9 mouse cellular contexts compared by ENCODE assay signal in the genomic region with DNA sequence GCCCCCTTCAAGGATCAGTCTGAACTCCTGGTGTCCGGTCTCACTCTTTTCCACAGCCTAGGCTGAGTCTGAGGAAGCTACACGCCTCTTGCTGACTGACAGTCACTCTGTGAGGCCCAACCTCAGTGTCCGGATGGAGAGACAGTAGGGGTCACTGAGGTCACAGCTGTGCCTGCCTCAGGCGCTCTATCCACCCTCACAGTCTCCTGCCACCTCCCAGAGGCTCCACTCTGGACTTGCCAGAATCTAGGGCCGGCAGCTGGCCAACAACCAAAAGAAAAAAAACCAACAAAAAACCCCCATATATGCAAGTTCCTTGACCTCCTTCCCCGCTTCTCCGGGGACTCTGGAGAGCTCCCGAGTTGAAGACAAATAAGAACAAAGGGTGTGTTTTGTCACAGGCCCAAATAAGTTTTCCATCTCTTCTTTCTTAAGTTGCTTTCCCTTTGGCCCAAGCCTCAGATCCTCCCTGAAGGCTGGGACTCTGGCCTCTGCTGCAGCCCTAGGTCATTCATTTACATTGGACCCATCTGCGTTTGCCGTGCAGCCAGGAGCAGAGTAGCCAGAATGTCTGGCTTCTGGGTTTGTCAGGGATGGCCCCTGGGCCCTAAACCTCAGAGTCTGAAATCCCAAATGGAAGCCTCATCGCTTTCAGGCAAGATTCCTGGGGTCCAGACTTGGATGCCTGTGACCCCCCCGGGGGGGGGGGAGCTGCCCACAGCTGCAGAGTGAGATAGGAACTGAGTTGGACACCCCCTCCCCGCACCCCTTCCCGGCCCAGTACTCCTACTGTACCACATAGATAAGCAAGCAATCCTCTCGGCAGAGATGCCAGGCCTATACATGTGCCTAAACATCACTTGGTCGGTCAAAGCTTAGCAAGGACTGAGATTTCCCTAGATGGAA. TPM values are rescaled to one million over a fixed set of nuclear protein-coding genes. Genes with fewer than 3 reads are reported as not detected.
A peak's percentile ranks its signal among the peaks of the same experiment; 100 is the strongest.
DNase-seq lines count a peak whose midpoint lies in the region; ATAC-seq lines count a peak whose summit lies in the region.
"Had no signal": no experiment of that assay in that cellular context is flagged by ENCODE, and none has a peak within 500 bp of the region (broad histone marks: within the 10 kb centered on the region; RNA-seq: fewer than 3 reads in every experiment).

No protein-coding gene starts in this region.

- WGBS in liver, embryonic 12.5 days (ENCODE audit: insufficient replicate concordance), result 28% methylated on average over 16 of the region's 16 CpGs
- 38% methylated on average over 16 of the region's 16 CpGs for WGBS in liver, embryonic 11.5 days

- H3K4me2 ChIP-seq in liver, embryonic 12.5 days, result no peak overlapping the region
- no peak overlapping the region for H3K4me2 ChIP-seq in liver, embryonic 11.5 days

- no peak for DNase-seq in liver, embryonic 11.5 days (ENCODE audit: low spot score)
- peak; percentile 58 to 60 for DNase-seq in heart, adult 9 months (ENCODE audit: low spot score in 2 of 2)
- peak; percentile 75 for DNase-seq in kidney, postnatal 10 days
- peak; percentile 70 for DNase-seq in skeletal muscle tissue, adult 2 months (ENCODE audit: low read depth, low spot score)
- DNase-seq in left cerebral cortex, adult 18-20 months (ENCODE audit: low spot score in 2 of 2), result no peak
- no peak for DNase-seq in ovary, postnatal 10 days (ENCODE audit: low spot score)
- DNase-seq in frontal cortex, postnatal 14 days (ENCODE audit: low spot score in 2 of 2), result no peak

- 0 out of 2 replicates have a peak, but pooled peaks have one; percentile 47 for ATAC-seq in liver, embryonic 12.5 days
- no peak for ATAC-seq in liver, embryonic 11.5 days (replicated peaks; ENCODE audit: low FRiP score)

- H3K9me3 ChIP-seq in liver, embryonic 12.5 days (replicated peaks), result no peaks in the 10 kb centered on the region
- no peaks in the 10 kb centered on the region for H3K9me3 ChIP-seq in liver, embryonic 11.5 days (ENCODE audit: control insufficient read depth, low read length)

- H3K4me1 ChIP-seq in liver, embryonic 12.5 days, result peaks cover 35% of the 10 kb centered on the region
- H3K4me1 ChIP-seq in liver, embryonic 11.5 days (replicated peaks; ENCODE audit: control insufficient read depth, insufficient read depth, low read length), result peaks cover 20% of the 10 kb centered on the region

- H3K27me3 ChIP-seq in liver, embryonic 12.5 days (replicated peaks), result peaks cover 74% of the 10 kb centered on the region
- peaks cover 39% of the 10 kb centered on the region for H3K27me3 ChIP-seq in liver, embryonic 11.5 days (replicated peaks; ENCODE audit: control insufficient read depth, insufficient read depth, low read length)

- H3K27ac ChIP-seq in liver, embryonic 12.5 days, result no peak overlapping the region
- H3K27ac ChIP-seq in liver, embryonic 11.5 days (ENCODE audit: low read depth, low read length), result no peak overlapping the region

- H3K4me3 ChIP-seq in liver, embryonic 12.5 days, result no peak overlapping the region
- H3K4me3 ChIP-seq in liver, embryonic 11.5 days (ENCODE audit: low read depth, low read length), result no peak overlapping the region

- no peak overlapping the region for H3K9ac ChIP-seq in liver, embryonic 12.5 days
- H3K9ac ChIP-seq in liver, embryonic 11.5 days (ENCODE audit: low read depth, low read length), result no peak overlapping the region

- no peaks in the 10 kb centered on the region for H3K36me3 ChIP-seq in liver, embryonic 12.5 days
- no peaks in the 10 kb centered on the region for H3K36me3 ChIP-seq in liver, embryonic 11.5 days (ENCODE audit: control insufficient read depth, insufficient read depth, low read length)

RNA-seq across cellular contexts. Expression of gene 1700020L24Rik, which starts 10.8 kb away (rescaled TPM):
- polyA plus RNA-seq in liver, embryonic 12.5 days (2016; fragmentation: Nextera tagmentation; extraction: Ambion mirVana), result 0.22 and 0.70 TPM in 2 replicates
- polyA plus RNA-seq in liver, embryonic 11.5 days (2014; fragmentation: Nextera tagmentation; extraction: Ambion mirVana), result 0.49 and 0.82 TPM in 2 replicates
- total RNA-seq in left cerebral cortex, adult 18-20 months (2021), result under 1 TPM; 0.47 to 0.53 TPM
- total RNA-seq: MEL had no signal

RNA-seq across cellular contexts. Expression of gene Mmp28, which starts 14.6 kb away (rescaled TPM):
- polyA plus RNA-seq in liver, embryonic 12.5 days (2016; fragmentation: Nextera tagmentation; extraction: Ambion mirVana), result 0.24 and 0.31 TPM in 2 replicates
- 0.71 and 0.88 TPM in 2 replicates for polyA plus RNA-seq in liver, embryonic 11.5 days (2014; fragmentation: Nextera tagmentation; extraction: Ambion mirVana)
- total RNA-seq in left cerebral cortex, adult 18-20 months (2021), result 1 to 10 TPM; 2.5 to 3.9 TPM
- total RNA-seq: MEL had no signal

RNA-seq across cellular contexts. Expression of gene Gas2l2, which starts 19.0 kb away (rescaled TPM):
- not detected in 2 replicates for polyA plus RNA-seq in liver, embryonic 12.5 days (2016; fragmentation: Nextera tagmentation; extraction: Ambion mirVana)
- not detected in 2 replicates for polyA plus RNA-seq in liver, embryonic 11.5 days (2014; fragmentation: Nextera tagmentation; extraction: Ambion mirVana)
- total RNA-seq in left cerebral cortex, adult 18-20 months (2021), result not detected
- total RNA-seq: MEL had no signal

RNA-seq across cellular contexts. Expression of gene Taf15, which starts 24.6 kb away (rescaled TPM):
- polyA plus RNA-seq in liver, embryonic 12.5 days (2016; fragmentation: Nextera tagmentation; extraction: Ambion mirVana), result 5.7 and 6.1 TPM in 2 replicates
- polyA plus RNA-seq in liver, embryonic 11.5 days (2014; fragmentation: Nextera tagmentation; extraction: Ambion mirVana), result 6.0 and 6.6 TPM in 2 replicates
- 10 to 100 TPM; 56.2 to 60.3 TPM for total RNA-seq in left cerebral cortex, adult 18-20 months (2021)

RNA-seq across cellular contexts. Expression of gene Rasl10b, which starts 39.3 kb away (rescaled TPM):
- 0.57 and 0.99 TPM in 2 replicates for polyA plus RNA-seq in liver, embryonic 12.5 days (2016; fragmentation: Nextera tagmentation; extraction: Ambion mirVana)
- 0.40 and 1.5 TPM in 2 replicates for polyA plus RNA-seq in liver, embryonic 11.5 days (2014; fragmentation: Nextera tagmentation; extraction: Ambion mirVana)
- 100 to 1,000 TPM; 268 to 269 TPM for total RNA-seq in left cerebral cortex, adult 18-20 months (2021)
- total RNA-seq: MEL had no signal

Comparison
In these comparisons a context has a peak if more than half of its experiments do, and no peak if none do; other contexts are left out.
1. DNase-seq: peak in heart, adult 9 months (2 of 2), kidney, postnatal 10 days (single experiment) and skeletal muscle tissue, adult 2 months (single experiment); none in liver, embryonic 11.5 days (single experiment), left cerebral cortex, adult 18-20 months (0 of 2), ovary, postnatal 10 days (single experiment) and frontal cortex, postnatal 14 days (0 of 2).